Mouse (Mus musculus): ENCODE data around the gene Cfap126.
"Not testable (repeated sequence)": the region's sequence is repeated elsewhere in the genome, so short reads cannot be mapped to it uniquely, and the experiment has no call there.

Cfap126 gene

GRCm38 (mm10) chr1:171113873-171114299, at the start of gene Cfap126:
TSS of gene Cfap126 (plus strand) at chr1:171113918.
- DNase-seq (ENCODE audit: low spot score in 2 of 2) = peak; percentile 24 to 31

GRCm38 (mm10) chr1:171064491-171065242, 49.1 kb upstream of the Cfap126 start, which contains the start of gene Fcgr3:
TSS of gene Fcgr3 (minus strand) at chr1:171064935.
- peak; percentile 59 to 75 for DNase-seq (ENCODE audit: low spot score in 2 of 2)

- peak in 1 of 2 experiments; percentile 29 for DNase-seq (ENCODE audit: low spot score in 2 of 2)
Observed at GRCm38 (mm10) chr1:171065243-171065587, 48.5 kb upstream of the Cfap126 start.

- peak; percentile 39 to 47 for DNase-seq (ENCODE audit: low spot score in 2 of 2)
Observed at GRCm38 (mm10) chr1:171065768-171066167, 48.0 kb upstream of the Cfap126 start.

- DNase-seq (ENCODE audit: low spot score in 2 of 2) = peak in 1 of 2 experiments; percentile 22
Observed at GRCm38 (mm10) chr1:171066583-171066982, 47.1 kb upstream of the Cfap126 start.

GRCm38 (mm10) chr1:171067928-171068327, 45.8 kb upstream of the Cfap126 start:
- not testable (repeated sequence) for DNase-seq (ENCODE audit: low spot score in 2 of 2)

- not testable (repeated sequence) for DNase-seq (ENCODE audit: low spot score in 2 of 2)
Observed at GRCm38 (mm10) chr1:171069508-171069907, 44.2 kb upstream of the Cfap126 start.

GRCm38 (mm10) chr1:171070879-171071278, 42.8 kb upstream of the Cfap126 start:
- not testable (repeated sequence) for DNase-seq (ENCODE audit: low spot score in 2 of 2)

GRCm38 (mm10) chr1:171071726-171072125, 42.0 kb upstream of the Cfap126 start:
- not testable (repeated sequence) for DNase-seq (ENCODE audit: low spot score in 2 of 2)

GRCm38 (mm10) chr1:171072217-171072616, 41.5 kb upstream of the Cfap126 start:
- DNase-seq (ENCODE audit: low spot score in 2 of 2) = not testable (repeated sequence)

- DNase-seq (ENCODE audit: low spot score in 2 of 2) = peak; percentile 26 to 42
Observed at GRCm38 (mm10) chr1:171074283-171074682, 39.4 kb upstream of the Cfap126 start.

GRCm38 (mm10) chr1:171076176-171076575, 37.5 kb upstream of the Cfap126 start:
- not testable (repeated sequence) for DNase-seq (ENCODE audit: low spot score in 2 of 2)

- not testable (repeated sequence) for DNase-seq (ENCODE audit: low spot score in 2 of 2)
Observed at GRCm38 (mm10) chr1:171077192-171077591, 36.5 kb upstream of the Cfap126 start.

- DNase-seq (ENCODE audit: low spot score in 2 of 2) = not testable (repeated sequence)
Observed at GRCm38 (mm10) chr1:171077955-171078354, 35.8 kb upstream of the Cfap126 start.

GRCm38 (mm10) chr1:171078419-171078818, 35.3 kb upstream of the Cfap126 start:
- not testable (repeated sequence) for DNase-seq (ENCODE audit: low spot score in 2 of 2)

- not testable (repeated sequence) for DNase-seq (ENCODE audit: low spot score in 2 of 2)
Observed at GRCm38 (mm10) chr1:171079345-171079744, 34.4 kb upstream of the Cfap126 start.

GRCm38 (mm10) chr1:171079825-171080224, 33.9 kb upstream of the Cfap126 start:
- DNase-seq (ENCODE audit: low spot score in 2 of 2) = not testable (repeated sequence)

- not testable (repeated sequence) for DNase-seq (ENCODE audit: low spot score in 2 of 2)
Observed at GRCm38 (mm10) chr1:171081512-171082231, 32.0 kb upstream of the Cfap126 start.

- no peak for DNase-seq (ENCODE audit: low spot score in 2 of 2)
Observed at GRCm38 (mm10) chr1:171085718-171086117, 28.0 kb upstream of the Cfap126 start.

- not testable (repeated sequence) for DNase-seq (ENCODE audit: low spot score in 2 of 2)
Observed at GRCm38 (mm10) chr1:171088237-171088869, 25.4 kb upstream of the Cfap126 start.

GRCm38 (mm10) chr1:171089891-171090290, 23.8 kb upstream of the Cfap126 start:
- no peak for DNase-seq (ENCODE audit: low spot score in 2 of 2)

- no peak for DNase-seq (ENCODE audit: low spot score in 2 of 2)
Observed at GRCm38 (mm10) chr1:171090761-171091160, 23.0 kb upstream of the Cfap126 start.
